Mouse (Mus musculus): ENCODE measurements around the gene Clec2l.
"Not testable (repeated sequence)": the region's sequence is repeated elsewhere in the genome, so short reads cannot be mapped to it uniquely, and the experiment has no call there.

Gene Clec2l

GRCm38 (mm10) chr6:38662714-38663615 is at the start of gene Clec2l:
Gene Clec2l, plus strand, starts transcription at chr6:38663069.
- DNase-seq = peak; percentile 71 to 80

- no peak for DNase-seq
These were observed 40.5 kb upstream of the Clec2l start for GRCm38 (mm10) chr6:38622406-38622805.

GRCm38 (mm10) chr6:38623457-38623856 is 39.4 kb upstream of the Clec2l start:
- DNase-seq = no peak

- DNase-seq = peak in 1 of 2 experiments; percentile 31
These were observed 38.4 kb upstream of the Clec2l start for GRCm38 (mm10) chr6:38624439-38624838.

GRCm38 (mm10) chr6:38626086-38626485 is 36.8 kb upstream of the Clec2l start:
- DNase-seq = no peak

- no peak for DNase-seq
These were observed 35.8 kb upstream of the Clec2l start for GRCm38 (mm10) chr6:38627081-38627480.

GRCm38 (mm10) chr6:38627486-38627885 is 35.4 kb upstream of the Clec2l start:
- DNase-seq = no peak

- no peak for DNase-seq
These were observed 33.3 kb upstream of the Clec2l start for GRCm38 (mm10) chr6:38629556-38629955.

- DNase-seq = peak in 1 of 2 experiments; percentile 0
These were observed 30.0 kb upstream of the Clec2l start for GRCm38 (mm10) chr6:38632826-38633225.

GRCm38 (mm10) chr6:38634461-38634860 is 28.4 kb upstream of the Clec2l start:
- no peak for DNase-seq

GRCm38 (mm10) chr6:38635941-38636851 is 26.7 kb upstream of the Clec2l start:
- peak; percentile 77 to 79 for DNase-seq

GRCm38 (mm10) chr6:38636852-38637618 is 25.8 kb upstream of the Clec2l start, which contains the start of gene Klrg2:
Gene Klrg2, minus strand, starts transcription at chr6:38637242.
- DNase-seq = peak; percentile 66 to 69

GRCm38 (mm10) chr6:38640401-38640800 is 22.5 kb upstream of the Clec2l start:
- peak; percentile 38 to 44 for DNase-seq

- no peak for DNase-seq
These were observed 21.6 kb upstream of the Clec2l start for GRCm38 (mm10) chr6:38641228-38641627.

- no peak for DNase-seq
These were observed 21.2 kb upstream of the Clec2l start for GRCm38 (mm10) chr6:38641645-38642044.

GRCm38 (mm10) chr6:38642593-38642992 is 20.3 kb upstream of the Clec2l start:
- DNase-seq = no peak

GRCm38 (mm10) chr6:38643039-38643438 is 19.8 kb upstream of the Clec2l start:
- no peak for DNase-seq

- DNase-seq = peak; percentile 40
These were observed 13.3 kb upstream of the Clec2l start for GRCm38 (mm10) chr6:38649545-38649944.

GRCm38 (mm10) chr6:38650263-38650937 is 12.5 kb upstream of the Clec2l start:
- DNase-seq = peak; percentile 85 to 87

GRCm38 (mm10) chr6:38661626-38662025 is 1.2 kb upstream of the Clec2l start:
- DNase-seq = no peak

- DNase-seq = no peak
These were observed 6.7 kb downstream of the Clec2l start for GRCm38 (mm10) chr6:38669580-38669979.

GRCm38 (mm10) chr6:38670488-38670887 is 7.6 kb downstream of the Clec2l start:
- not testable (repeated sequence) for DNase-seq

All from cerebellum, postnatal 10 days (tissue).